Mouse (Mus musculus) forebrain, postnatal 0 days (tissue): ENCODE results near the gene Lilrb4a. TPM values are rescaled to one million over a fixed set of nuclear protein-coding genes. Genes with fewer than 3 reads are reported as not detected.
"Not testable (repeated sequence)": the region's sequence is repeated elsewhere in the genome, so short reads cannot be mapped to it uniquely, and the experiment has no call there.

ENCODE experiments used
- ATAC-seq: fragments of 200-750 bp; cut with Nextera tagmentation; 2 replicates; pipeline ENCODE4 v1.8.0; 2017; ENCODE audit warnings: mild to moderate bottlenecking, moderate library complexity
- DNase-seq: peaks from one replicate; pipeline ENCODE4 v3.0.0-alpha.2; 2015
- H3K27ac ChIP-seq: fragments of 300-500 bp; sonication (generic); 2 replicates; pipeline ENCODE4 v1.5.1; 2014; ENCODE audit warnings: low read depth, mild to moderate bottlenecking, antibody characterized with exemption, low read length, moderate library complexity, mixed read lengths
- H3K27me3 ChIP-seq: fragments of 300-500 bp; sonication (generic); 2 replicates; pipeline ENCODE4 v1.6.1; 2014; ENCODE audit warnings: mild to moderate bottlenecking, low read length, mixed read lengths; ENCODE audit not compliant: insufficient read depth
- H3K36me3 ChIP-seq: fragments of 300-500 bp; sonication (generic); 2 replicates; pipeline ENCODE4 v1.6.1; 2014; ENCODE audit warnings: mild to moderate bottlenecking, moderate library complexity; ENCODE audit not compliant: insufficient read depth
- H3K4me1 ChIP-seq: fragments of 300-500 bp; sonication (generic); 2 replicates; pipeline ENCODE4 v1.6.1; 2014; ENCODE audit warnings: antibody characterized with exemption; ENCODE audit not compliant: insufficient read depth
- H3K4me2 ChIP-seq: fragments of 300-500 bp; sonication (generic); 2 replicates; pipeline ENCODE4 v1.6.1; 2014; ENCODE audit warnings: low read depth, mild to moderate bottlenecking, moderate library complexity
- H3K4me3 ChIP-seq: fragments of 300-500 bp; sonication (generic); 2 replicates; pipeline ENCODE4 v1.5.1; 2014; ENCODE audit warnings: low read depth, low read length, mixed read lengths
- H3K9ac ChIP-seq: fragments of 300-500 bp; sonication (generic); 2 replicates; pipeline ENCODE4 v1.6.1; 2014; ENCODE audit warnings: mild to moderate bottlenecking
- H3K9me3 ChIP-seq: fragments of 300-500 bp; sonication (generic); 2 replicates; pipeline ENCODE4 v1.6.1; 2016; ENCODE audit warnings: low read length
- CTCF ChIP-seq: sonication (generic); IDR thresholded peaks from 2 replicates; pipeline ENCODE4 v1.5.1; 2016; ENCODE audit warnings: antibody characterized with exemption, control low read depth, low read depth
- WGBS: fragments of 180-500 bp; shearing (Covaris S2); extraction: QIAGEN DNeasy Blood & Tissue Kit; methylation state at CpG from one replicate; pipeline ENCODE4 v1.1.7; 2014; 5-methylcytosine and 5-hydroxymethylcytosine counted together
- polyA plus RNA-seq: library from polyadenylated mRNA; unstranded; fragments of >200 nt; fragmentation: Nextera tagmentation; extraction: Ambion mirVana; gene quantifications from 2 replicates; pipeline ENCODE4 v1.2.1, GENCODE M21; 2015
- total RNA-seq: library from RNA; depleted of rRNA; stranded (reverse); fragments of >200 nt; gene quantifications from 2 replicates; pipeline ENCODE4 v1.2.3, GENCODE M21; 2014; rRNA removed

Lilrb4a gene
- total RNA-seq = 0.23 and 0.90 TPM in 2 replicates
- polyA plus RNA-seq = 0.98 and 1.5 TPM in 2 replicates

DNA sequence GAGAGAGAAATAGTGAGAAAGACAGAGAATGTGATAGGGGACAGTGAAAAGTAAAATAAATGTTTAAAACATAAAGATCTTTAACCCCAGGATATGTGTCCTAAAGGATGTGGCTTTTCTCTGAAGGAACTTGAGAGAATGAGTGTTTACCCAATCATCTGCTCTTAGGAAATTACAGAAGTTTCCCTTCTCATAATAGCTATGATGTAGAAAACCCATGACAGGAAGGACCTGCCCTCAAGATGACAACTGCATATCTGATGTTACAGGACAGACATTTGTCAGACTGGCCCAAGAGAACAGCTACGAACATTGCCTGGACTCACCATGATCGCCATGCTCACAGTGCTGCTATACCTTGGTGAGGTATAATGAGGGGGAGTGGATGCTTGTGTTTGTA is at the start of gene Lilrb4a:
TSS of gene Lilrb4a (plus strand) at position 266 of the 400 bp plus-strand sequence.
- H3K27ac ChIP-seq, DNase-seq, H3K4me1 ChIP-seq, ATAC-seq, H3K9ac ChIP-seq, H3K4me3 ChIP-seq, H3K27me3 ChIP-seq, H3K9me3 ChIP-seq, H3K4me2 ChIP-seq, H3K36me3 ChIP-seq: not testable (repeated sequence)
- WGBS = no CpG with 5 or more reads among the region's 2 CpGs

GRCm38 (mm10) chr10:51451610-51452009 is 39.1 kb upstream of the Lilrb4a start:
- Histone ChIP-seq H3K4me2 (no peak overlapping the region), H3K27ac (no peak overlapping the region), H3K9me3 (no peaks in the 10 kb centered on the region), H3K4me3 (no peak overlapping the region), H3K9ac (no peak overlapping the region), H3K27me3 (no peaks in the 10 kb centered on the region), H3K4me1 (no peaks in the 10 kb centered on the region), H3K36me3 (no peaks in the 10 kb centered on the region)
- DNase-seq (no peak), ATAC-seq (no peak)
- TF ChIP-seq CTCF = no peak
- WGBS = 85% methylated on average over 4 of the region's 4 CpGs

- Histone ChIP-seq H3K9ac (no peak overlapping the region), H3K36me3 (no peaks in the 10 kb centered on the region), H3K9me3 (no peaks in the 10 kb centered on the region), H3K4me2 (no peak overlapping the region), H3K27ac (no peak overlapping the region), H3K4me1 (no peaks in the 10 kb centered on the region), H3K27me3 (no peaks in the 10 kb centered on the region), H3K4me3 (no peak overlapping the region)
- WGBS = 90% methylated on average over 1 of the region's 1 CpGs
- TF ChIP-seq CTCF = no peak
- ATAC-seq = no peak
- DNase-seq = no peak
Measured at GRCm38 (mm10) chr10:51453616-51454298, 37.0 kb upstream of the Lilrb4a start.

DNA sequence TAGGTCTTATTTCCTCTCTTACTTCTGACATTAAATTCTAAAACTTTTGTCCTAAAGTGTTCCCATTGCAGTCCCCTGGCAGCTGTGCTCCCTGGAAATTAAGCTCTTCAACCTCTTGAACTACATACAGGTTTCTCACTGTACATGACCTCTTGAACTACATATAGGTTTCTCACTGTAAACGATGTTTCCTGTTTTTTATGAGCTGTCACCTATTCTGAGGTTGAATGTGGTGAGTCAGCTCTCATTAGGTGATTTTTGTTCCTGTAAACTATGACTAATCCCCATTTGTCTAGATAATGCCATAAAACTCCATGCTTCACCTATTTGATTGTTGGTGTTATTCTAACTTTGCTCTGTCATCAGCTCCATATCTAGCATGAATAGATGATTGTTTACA is 36.4 kb upstream of the Lilrb4a start:
- Histone ChIP-seq H3K36me3 (no peaks in the 10 kb centered on the region), H3K4me2 (no peak overlapping the region), H3K4me3 (no peak overlapping the region), H3K9ac (no peak overlapping the region), H3K27me3 (no peaks in the 10 kb centered on the region), H3K9me3 (no peaks in the 10 kb centered on the region), H3K27ac (no peak overlapping the region), H3K4me1 (no peaks in the 10 kb centered on the region)
- ATAC-seq (no peak), DNase-seq (no peak)
- no peak for TF ChIP-seq CTCF
- WGBS = 82% methylated on average over 1 of the region's 1 CpGs

DNA sequence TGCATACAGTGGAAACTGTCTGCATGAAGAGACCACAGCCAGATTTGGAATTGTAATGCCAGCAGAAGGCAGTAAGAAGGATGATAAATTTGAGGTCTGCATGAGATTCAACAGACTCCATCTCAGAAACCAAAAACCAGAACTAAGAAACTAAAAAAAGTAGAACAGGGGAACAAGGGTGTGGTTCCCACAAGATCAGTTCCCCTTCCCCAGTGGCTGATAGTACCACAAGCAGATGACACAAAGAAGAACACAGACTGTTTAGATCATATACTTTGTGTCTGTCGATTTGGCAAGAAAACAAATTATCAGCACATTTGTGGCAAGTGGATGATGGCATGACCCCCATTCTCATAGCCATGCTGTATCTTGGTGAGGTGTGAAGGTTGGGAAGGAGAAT is 35.0 kb upstream of the Lilrb4a start:
- Histone ChIP-seq H3K27ac (no peak overlapping the region), H3K36me3 (no peaks in the 10 kb centered on the region)

DNA sequence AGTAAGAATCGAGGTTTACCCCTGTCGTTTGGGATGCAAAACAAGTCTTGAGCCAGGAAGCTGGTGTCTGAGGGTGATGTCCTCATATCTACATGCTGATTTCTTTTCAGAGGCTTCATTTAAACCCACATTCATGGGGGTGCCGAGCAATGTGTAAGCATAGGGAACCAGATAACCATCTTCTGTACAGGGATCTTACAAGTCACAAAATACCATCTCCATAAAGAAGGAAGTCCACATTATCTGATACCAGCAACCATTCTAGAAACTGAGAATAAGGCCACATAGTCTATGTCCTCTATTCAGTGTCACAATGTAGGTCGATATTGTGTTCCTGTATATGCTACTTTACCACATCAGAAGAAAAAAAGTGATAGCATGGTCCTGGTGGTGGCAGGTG is 34.4 kb upstream of the Lilrb4a start:
- no peaks in the 10 kb centered on the region for H3K4me1 ChIP-seq
- no peaks in the 10 kb centered on the region for H3K27me3 ChIP-seq
- 85% methylated on average over 4 of the region's 4 CpGs for WGBS
- DNase-seq (no peak), ATAC-seq (no peak)
- no peak overlapping the region for H3K4me2 ChIP-seq
- H3K36me3 ChIP-seq = no peaks in the 10 kb centered on the region
- H3K9me3 ChIP-seq = no peaks in the 10 kb centered on the region
- H3K27ac ChIP-seq = no peak overlapping the region
- H3K4me3 ChIP-seq = no peak overlapping the region
- no peak for TF ChIP-seq CTCF
- no peak overlapping the region for H3K9ac ChIP-seq

More for the DNA sequence above, 35.0 kb upstream of the Lilrb4a start:
- Histone ChIP-seq H3K4me2 (no peak overlapping the region), H3K9ac (no peak overlapping the region), H3K27me3 (no peaks in the 10 kb centered on the region), H3K4me1 (no peaks in the 10 kb centered on the region), H3K9me3 (no peaks in the 10 kb centered on the region), H3K4me3 (no peak overlapping the region)
- DNase-seq (no peak), ATAC-seq (no peak)
- 97% methylated on average over 1 of the region's 1 CpGs for WGBS
- TF ChIP-seq CTCF = no peak

- not testable (repeated sequence) for ATAC-seq
- WGBS = 27% methylated on average over 4 of the region's 4 CpGs
Measured at GRCm38 (mm10) chr10:51463800-51464199, 27.0 kb upstream of the Lilrb4a start.

GRCm38 (mm10) chr10:51480397-51480796 is 10.4 kb upstream of the Lilrb4a start, which contains the start of the genes Gm49339 and Lilr4b:
Gene Gm49339, plus strand, starts transcription at chr10:51480612.
Gene Lilr4b, plus strand, starts transcription at chr10:51480632.
- not testable (repeated sequence) for H3K27ac ChIP-seq, H3K9me3 ChIP-seq, DNase-seq, H3K4me2 ChIP-seq, H3K36me3 ChIP-seq, H3K9ac ChIP-seq, H3K4me3 ChIP-seq, ATAC-seq, H3K4me1 ChIP-seq, H3K27me3 ChIP-seq
- 97% methylated on average over 1 of the region's 3 CpGs for WGBS

More at GRCm38 (mm10) chr10:51463800-51464199, 27.0 kb upstream of the Lilrb4a start:
- not testable (repeated sequence) for H3K9me3 ChIP-seq, H3K36me3 ChIP-seq, H3K9ac ChIP-seq, H3K4me3 ChIP-seq, H3K27me3 ChIP-seq, H3K27ac ChIP-seq, H3K4me1 ChIP-seq, DNase-seq, H3K4me2 ChIP-seq
